Mouse (Mus musculus) layer of hippocampus, adult 9-10 months (tissue): ENCODE measurements around the gene Matn1.

Experiments used
- DNase-seq: peaks from one replicate; pipeline ENCODE4 v3.0.0; 2022; ENCODE audit warnings: low spot score

Gene Matn1

DNA sequence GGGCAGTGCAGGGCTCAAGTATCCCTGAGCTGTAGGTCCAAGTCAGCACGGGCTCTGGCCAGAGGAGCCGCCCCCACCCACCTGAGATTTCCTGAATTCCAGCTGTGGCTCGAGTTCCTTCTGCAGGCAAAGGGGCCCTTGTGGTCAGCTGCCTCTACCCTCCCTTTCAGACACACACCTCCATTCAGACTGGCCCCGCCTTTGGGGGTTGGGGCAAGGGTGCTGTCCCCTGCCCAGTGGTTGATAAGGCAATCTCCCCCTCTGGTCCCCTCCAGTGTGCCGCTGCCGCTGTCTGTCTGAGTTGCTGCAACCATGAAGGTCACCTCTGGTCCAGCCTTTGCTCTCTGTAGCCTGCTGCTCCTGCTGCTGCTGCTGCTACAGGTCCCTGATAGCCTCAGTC, at the start of gene Matn1:
Gene Matn1, plus strand, starts transcription at position 274 of the 400 bp plus-strand sequence.
- no peak for DNase-seq

DNA sequence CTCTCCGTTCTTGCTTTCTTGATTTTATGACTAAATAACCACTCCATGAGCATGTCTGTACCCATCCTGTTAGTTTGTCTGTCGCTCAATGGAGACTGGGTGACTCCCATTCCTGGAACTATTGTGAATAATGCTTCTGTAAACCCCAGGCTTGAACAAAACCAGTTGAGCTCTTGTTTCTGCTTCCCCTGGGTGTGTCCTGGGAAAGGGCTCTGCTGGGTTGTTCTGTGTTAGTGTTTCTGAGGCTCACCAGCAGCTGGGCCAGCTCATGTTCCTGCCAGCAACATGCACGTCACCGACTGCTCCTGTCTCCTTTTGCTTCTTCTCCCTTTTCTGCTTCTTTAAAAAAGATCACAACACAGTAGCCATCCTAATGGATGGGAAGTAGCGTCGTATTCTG, 48.5 kb upstream of the Matn1 start:
- DNase-seq = no peak

DNA sequence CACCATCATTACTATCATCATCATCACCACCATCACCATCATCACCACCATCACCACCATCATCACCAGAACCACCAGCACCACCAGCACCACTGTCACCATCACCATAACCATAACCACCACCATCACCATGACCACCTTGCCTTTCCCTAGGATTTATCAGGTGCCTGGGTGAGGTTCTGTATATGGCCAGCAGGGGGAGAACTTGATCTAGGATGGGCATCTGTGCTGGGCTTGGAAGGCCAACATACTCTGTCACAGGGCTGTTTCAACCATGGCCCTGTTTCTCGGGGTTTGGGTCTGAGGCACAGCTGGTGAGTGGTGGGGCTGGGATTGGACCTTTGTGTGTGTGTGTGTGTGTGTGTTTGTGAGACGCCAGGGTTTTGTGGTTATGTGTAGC, 47.8 kb upstream of the Matn1 start:
- DNase-seq = no peak

DNA sequence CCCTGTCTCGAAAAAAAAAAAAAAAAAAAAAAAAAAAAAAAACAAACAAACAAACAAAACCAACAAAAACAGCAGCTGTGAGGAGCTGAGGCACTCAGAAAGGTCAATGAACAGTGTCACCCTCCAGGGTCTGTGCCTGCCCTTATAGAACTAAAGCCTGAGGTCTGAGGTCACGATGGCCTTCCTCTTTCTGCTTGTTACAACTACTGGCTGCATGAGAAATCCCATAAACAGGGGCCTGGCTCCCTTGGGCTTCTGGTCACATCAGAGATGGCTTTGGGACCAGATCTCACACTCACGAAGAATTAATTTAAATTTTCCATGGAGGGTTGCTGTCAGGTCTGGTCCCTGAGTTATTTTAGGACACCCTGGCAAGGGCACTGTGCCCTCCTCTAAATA, 44.8 kb upstream of the Matn1 start:
- no peak for DNase-seq

DNA sequence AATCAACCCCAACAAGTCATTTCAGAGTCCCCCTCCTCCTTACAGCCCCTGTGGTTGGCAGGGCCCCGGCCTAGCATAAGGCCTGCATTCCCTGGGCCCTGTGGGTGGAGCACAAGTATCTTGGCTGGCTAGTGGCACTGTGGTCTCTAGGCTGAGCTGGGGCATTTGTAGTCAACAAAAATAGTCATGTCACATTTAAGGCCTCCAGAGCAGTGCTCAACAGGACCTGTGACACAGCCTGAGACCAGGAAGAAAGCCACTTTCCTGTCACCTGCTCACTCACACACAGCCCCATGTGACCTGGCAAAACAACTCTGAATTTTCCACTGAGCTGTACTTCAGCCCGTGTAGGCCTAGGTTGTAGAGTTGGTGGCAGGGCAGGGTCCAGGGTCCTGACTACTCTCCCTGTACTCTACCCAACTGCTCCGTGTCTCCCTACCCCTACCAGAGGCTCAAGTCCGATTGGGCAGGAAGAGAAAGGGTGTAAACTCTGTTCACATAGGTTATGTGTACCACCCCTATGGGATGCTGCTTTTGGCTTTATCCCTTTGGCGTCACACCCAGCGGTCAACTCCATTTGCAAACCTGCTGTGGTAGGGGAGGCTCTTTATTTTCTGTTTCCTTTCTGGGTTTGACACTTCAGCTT, 44.3 kb upstream of the Matn1 start:
- no peak for DNase-seq

DNA sequence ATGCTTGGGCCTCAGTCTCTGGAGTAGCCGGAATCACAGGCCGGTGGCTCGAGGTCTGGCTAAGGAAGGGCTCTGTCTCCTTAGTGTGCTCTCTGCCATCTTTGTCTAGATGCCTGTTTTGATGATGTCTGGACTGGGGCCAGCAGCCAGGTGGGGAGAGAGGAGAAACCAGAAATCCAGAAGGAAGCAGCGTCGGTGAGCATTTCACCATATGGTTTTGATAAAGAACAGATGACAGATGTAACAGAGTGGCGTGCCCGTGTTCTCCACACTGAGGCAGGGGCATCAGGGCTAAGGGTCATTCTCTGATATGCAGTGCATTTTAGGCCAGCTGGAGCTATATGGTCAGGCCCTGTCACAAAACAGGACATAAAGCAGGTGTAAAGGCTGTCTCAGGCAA, 43.4 kb upstream of the Matn1 start:
- DNase-seq = no peak

DNA sequence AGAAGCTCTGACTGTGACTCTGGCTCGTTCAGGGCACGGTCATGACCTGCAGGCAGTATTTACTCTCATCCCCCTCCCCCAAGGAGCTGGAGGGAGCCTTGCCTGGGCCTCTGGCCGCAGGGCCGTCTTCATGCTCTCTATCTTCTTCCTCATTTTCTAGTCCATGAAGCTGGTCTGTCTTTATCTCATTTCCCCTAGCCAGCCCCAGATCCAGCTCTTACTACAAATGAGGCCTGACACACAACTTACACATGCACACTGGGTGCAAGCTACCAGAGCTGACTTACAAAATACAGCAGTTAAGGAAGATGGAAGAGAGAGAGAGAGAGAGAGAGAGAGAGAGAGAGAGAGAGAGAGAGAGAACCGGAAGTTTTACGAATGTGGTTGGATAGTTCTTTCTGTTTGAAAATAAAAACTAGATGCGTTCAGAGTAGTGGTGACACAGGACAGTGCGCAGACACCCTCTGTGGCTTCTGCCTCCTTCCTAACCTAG, 41.9 kb upstream of the Matn1 start:
- DNase-seq = no peak

DNA sequence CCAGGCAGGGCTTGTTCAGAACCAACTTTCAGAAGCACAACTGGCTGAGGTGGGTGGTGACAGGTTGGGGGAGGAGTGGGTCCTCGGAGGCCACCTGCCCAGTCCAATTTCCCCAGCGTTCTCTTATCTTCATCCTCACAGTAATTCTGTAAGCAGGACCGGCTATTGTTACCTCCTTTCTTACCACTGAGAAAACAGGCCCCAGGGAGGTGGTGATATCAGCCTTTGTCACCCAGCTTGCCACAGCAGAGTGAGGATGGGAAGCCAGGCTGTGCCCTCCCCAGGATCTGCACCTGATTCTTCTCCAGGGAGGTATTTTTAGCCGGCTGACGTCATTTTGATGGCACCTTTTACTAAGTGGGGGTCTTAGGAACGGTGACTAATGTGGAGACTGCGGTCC, 39.2 kb upstream of the Matn1 start:
- no peak for DNase-seq

DNA sequence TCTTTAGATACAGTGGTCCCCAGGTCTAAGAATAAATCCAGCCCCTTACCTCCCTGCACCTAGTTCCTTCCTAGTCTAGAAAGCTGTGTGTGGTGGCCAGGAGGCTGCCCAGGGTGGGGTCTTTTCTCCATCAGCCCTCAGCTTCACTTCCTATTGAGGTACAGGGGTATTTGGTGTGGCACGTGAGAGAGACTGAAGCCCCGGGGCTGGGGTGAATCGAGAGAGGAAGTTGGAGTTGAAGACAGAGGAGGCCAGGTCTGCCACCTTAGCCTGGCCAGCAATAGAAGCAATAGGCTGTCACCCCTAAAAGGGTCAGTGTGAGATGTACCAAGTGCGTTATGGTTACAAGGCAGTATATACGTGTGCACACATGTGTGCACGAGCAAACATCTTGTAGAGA, 38.3 kb upstream of the Matn1 start:
- no peak for DNase-seq

DNA sequence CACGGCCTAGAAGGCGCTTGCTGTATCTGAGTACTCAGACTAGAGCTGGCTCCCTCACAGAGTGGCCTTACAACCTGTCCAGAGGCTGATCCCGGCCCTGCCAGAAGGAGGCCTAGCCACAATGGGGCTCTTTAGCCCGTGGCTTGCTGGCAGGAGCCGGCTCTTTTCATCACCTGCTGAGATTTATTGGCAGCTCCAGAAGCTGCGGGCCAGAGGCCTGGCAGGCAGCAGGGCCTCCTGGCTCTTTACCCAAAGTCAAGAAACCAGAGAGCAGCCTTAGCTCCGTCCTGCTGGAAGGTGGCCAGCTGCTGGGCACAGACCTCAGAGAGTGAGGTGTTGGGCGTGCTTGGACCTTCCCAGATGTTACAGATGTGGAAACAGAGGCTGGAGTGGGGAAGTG, 37.9 kb upstream of the Matn1 start:
- DNase-seq = no peak

DNA sequence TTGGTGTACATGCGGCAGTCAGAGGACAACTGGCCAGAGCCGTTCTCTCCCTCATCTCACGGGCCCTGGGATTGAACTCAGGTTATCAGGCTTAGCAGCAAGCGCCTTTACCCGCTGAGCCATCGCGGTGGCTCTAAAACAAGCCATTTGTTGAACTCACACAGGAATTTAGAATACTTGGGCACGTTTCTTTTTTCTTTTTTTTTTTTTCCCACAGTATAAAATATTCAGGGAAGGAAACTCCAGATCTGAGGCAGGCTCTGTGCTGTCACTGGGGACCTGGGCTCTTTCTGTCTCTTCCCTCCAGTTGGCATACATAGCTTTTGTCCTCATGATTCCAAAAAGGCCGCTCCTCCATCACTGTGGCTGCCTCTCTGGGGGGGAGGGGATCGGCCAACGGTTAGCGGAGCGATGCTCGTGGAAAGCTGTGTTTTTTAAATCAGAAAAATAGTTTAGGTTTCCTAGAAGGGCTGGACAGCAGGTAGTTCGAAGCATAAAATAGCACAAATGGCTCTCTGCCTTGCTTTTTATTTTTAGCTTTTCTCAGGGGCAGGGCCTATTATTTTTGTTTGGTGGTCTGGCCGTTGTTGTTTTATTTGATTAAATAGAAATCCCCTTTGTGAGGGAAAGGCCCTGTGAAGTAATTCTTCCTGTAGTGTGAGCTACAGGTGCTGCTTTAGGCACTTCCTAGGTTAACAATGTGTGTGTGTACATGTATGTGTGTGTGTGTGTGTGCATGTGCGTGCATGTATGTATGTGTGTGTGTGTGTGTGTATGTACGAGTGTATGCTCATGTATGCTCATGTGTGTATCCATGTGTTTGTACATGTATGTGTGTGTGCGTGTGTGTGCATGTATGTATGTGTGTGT, 36.8 kb upstream of the Matn1 start:
- DNase-seq = no peak

DNA sequence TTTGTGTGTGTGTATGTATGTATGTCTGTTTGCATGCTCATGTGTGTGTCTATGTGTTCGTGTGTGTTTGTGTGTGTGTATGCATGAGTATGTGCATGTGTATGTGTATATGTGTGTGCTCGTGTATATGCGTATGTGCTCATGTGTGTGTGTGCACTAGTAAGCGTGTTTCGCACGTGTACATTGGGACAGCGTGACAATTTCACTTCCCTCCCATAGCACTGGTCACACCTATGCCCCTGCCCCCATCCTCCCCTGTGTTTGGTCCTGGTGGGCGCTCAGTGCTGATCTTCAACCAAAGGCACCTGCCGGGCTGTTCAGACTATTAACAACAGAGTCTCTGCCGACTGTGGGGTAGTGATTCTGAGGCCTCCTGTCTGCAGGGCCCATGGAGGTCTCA, 36.1 kb upstream of the Matn1 start:
- no peak for DNase-seq

DNA sequence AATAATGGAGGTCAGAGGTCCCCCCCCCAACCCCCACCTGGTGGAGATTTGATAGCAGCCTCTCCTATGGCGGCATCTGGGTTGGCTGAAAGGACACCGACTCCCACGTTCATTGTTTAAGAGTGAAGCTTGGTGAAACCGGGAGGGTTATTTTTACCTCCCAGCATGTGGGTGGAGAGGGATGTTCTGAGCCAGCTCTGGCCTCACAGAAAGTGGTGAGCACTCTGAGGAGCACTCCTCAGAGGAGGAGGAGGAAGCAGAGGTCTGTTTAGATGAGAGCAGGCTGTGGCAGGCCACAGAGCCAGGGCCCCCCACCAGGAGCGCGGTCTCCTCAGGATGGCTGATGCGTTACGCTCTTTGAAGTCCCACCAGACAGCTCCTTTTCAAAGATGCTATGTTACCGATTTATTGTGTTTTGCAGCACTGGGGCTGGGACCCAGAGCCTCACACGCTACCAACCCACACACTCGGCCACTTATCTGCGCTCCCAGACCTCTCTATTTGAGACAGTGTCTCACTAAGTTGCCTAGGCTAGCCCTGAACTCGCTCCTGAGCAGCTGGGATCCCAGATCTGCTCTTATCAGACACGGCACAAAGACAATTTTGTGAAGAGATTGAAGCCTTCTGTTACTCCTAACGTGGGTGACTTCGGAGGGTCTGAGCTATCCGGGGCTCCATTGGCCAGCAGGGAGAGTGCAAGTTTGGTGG, 34.9 kb upstream of the Matn1 start:
- DNase-seq = no peak

DNA sequence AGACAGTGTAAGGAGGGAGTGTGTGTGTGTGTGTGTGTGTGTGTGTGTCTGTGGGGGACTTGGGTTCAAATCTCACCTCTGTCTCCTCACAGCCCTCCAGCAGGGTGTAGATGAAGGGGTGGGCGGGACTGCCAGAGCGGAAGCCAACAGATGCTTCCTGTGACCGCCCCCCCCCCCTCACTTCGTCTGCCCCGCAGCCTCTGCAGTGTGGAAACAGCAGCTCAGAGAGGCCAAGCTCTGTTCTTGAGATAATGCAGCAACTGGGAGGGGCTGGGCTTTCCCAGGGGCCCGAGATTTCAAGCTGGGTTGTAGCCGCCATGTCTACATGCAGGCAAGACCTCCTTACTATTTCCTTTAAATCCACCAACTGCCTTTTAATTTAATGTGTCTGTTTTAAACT, 33.5 kb upstream of the Matn1 start:
- no peak for DNase-seq

DNA sequence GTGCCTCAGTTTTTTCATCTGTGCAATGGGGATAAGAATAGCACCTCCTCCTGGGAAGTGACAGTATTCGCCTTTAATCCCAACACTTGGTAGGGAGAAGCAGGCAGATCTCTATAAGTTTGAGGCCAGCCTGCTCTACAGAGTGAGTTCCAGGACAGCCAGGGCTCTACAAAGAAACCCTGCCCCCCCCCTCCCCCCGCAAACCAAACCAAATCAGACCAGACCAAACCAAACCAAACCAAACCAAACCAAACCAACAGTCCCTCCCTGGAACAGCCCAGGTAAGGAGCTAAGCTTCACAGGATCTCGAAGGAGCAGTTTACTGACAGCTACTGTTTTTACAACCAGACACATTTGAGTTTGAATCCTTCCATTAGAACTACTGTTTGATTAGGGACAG, 31.6 kb upstream of the Matn1 start:
- no peak for DNase-seq

DNA sequence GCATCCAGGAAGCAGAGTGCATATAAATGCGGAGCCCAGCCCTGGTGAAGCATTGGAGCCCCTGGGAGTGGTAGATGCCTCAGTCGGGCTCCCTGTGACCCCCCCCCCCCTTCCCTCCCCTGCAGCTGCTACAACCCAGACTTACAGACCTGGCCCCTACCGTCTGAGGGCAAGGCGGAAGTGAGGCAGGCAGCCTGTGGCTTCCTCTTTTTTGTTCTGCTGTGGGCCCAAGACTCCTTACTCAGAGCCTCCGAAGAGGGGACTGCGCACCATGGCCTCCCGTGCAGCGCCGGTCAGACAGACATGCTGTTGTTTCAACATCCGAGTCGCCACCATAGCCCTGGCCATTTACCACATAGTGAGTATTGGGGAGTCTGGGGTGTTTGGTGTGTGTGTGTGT, 31.1 kb upstream of the Matn1 start, which contains the start of gene Laptm5:
Gene Laptm5, plus strand, starts transcription at position 49 of the 400 bp plus-strand sequence.
- DNase-seq = no peak

DNA sequence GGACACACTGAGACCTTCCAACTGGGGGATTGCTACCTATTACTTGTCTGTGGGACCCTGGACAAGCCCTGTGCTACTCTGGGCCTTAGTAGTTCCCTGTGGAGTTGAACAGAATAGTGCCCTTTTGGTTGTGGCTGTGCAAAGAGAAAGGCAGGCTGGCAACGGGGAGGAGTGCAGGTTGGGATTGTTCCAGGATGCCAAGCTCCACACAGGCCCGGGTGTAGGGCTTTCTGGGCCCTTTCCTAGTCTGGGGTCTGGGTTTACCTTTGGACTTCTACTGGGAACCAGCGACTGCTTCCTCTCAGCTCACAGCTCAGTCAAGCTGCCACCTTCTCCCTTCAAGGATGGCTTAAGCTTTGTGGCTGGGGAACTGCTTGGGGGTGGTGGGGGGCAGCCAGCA, 30.7 kb upstream of the Matn1 start:
- DNase-seq = no peak

DNA sequence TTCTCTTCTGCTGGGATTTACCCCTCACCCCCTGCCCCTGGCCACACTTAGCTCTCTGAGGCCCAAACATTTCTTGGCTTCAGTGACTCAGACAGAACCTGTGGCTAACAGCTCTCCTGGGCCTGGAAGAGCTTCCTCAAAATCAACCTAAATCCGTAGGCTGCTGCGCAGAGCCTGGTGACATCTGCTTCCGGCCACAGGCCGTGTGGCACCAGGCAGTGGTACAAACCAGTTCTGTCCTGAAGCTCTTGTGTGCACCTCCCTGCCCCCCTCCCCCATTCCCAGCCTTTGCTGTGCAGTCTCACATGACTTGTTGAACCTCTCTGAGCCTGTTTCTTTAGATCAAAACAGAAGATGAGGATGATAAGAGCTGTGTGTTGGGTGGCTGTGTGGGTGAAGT, 30.2 kb upstream of the Matn1 start:
- no peak for DNase-seq

DNA sequence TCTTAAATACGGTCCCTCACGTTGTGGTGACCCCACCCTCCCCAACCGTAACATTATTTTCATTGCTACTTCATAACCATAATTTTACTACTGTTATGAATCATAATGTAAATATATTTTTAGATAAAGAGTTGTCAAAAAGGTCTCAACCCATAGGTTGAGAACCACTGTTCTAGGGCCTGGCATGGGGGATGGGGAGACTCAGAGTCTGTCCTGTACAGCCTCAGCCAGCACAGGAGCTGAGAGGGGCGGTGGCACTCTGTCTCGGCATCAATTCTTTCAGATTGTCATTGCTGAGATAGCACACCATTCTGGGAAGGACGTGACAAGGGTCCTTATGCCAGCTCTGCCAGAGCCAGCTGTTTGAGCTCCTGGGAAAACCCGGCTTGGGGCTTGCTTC, 29.7 kb upstream of the Matn1 start:
- no peak for DNase-seq

DNA sequence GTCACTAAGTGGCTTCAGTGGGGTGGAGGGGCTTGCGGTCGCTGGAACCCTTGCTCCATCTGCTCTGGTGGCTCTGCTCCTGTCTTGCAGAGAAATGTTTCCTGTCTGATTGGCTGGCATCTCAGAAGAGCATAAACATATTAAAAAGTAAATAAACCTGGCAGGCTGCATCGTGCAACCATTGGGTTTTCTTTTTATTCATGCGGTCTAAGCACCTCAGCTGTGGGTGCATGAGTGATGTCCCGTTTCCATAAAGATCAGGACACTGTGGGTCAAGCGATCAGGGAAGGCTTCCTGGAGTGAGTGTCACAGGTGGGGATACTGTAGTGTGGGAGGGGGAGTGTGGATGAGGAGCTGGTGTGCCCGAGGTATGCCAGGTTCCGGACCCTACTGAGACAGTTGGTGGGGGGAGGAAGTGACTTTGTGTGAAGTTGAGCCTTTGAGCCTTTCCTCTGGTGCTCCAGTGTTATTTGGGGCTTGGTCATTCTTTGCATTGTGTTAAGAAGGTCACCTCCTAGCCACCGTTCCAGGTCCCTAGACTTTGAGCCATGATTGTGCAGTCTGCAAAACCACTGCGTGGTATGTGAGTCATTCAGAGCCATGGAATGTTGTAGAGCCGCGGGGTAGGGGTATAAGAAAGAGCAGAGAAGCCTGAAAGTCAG, 29.0 kb upstream of the Matn1 start:
- DNase-seq = no peak

DNA sequence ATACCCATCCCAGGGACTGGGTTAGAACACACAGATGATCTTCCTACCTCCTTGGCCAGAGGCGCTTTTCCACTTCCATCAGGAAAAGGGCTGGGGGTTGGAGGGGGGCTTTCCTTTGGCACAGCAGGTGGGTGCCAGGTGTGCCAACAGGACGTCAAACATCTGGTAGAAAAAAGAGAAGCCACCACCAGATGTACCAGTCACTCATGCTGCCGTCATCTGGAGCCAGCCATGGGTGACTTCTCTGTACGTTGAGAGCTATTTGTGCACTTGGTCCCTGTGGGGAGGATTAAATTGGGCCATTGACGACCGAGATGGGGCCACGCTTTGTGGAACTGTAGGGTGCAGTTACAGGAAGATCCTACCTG, 28.5 kb upstream of the Matn1 start:
- DNase-seq = no peak

DNA sequence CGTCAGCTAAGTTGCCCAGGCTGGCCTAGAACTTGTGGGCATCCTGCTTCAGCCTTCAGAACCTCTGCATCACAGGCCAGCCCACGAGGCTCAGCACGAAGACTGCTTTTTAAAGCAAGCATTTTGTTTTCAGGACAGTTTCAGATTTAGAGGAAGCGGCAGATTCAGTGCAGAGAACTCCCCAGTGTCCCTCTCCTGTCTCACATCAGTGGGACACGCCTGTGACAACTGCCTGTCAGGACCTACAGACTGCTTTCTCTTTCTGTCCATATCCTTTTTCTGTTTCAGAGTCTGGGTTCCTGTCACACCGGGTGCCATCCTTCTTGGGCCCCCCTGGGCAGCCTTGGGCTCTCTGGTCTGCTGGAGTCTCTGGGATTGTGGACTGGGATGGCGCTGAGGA, 27.5 kb upstream of the Matn1 start:
- DNase-seq = no peak
